Comparison of ENCODE assay signal across 8 mouse cellular contexts in the genomic region with DNA sequence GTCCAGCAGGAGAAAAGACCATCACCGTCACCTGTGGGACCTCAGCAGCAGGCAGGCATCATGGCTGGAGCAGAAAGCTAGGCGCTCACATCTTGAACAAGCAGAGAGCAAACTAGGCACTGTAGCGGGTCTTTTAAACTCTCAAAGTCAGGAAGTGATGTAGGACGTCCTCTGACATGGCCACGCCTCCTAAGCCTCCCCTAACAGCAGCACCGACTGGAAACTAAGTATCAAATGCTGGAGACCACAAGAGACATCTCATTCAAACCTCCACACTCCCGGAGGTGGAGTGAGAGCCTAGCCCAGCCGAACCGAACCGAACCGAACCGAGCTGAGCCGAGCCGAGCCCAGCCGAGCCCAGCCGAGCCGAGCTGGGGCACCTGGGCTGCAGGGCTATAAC. TPM values are rescaled to one million over a fixed set of nuclear protein-coding genes. Genes with fewer than 3 reads are reported as not detected.
DNase-seq lines count a peak whose midpoint lies in the region; ATAC-seq lines count a peak whose summit lies in the region.

No protein-coding gene starts in this region.

- WGBS in embryonic facial prominence, embryonic 14.5 days = 20% methylated on average over 17 of the region's 17 CpGs
- 25% methylated on average over 17 of the region's 17 CpGs for WGBS in kidney, embryonic 16.5 days
- 34% methylated on average over 17 of the region's 17 CpGs for WGBS in neural tube, embryonic 13.5 days

- no peaks in the 10 kb centered on the region for H3K9me3 ChIP-seq in embryonic facial prominence, embryonic 14.5 days (ENCODE audit: control insufficient read depth, low read length)
- H3K9me3 ChIP-seq in kidney, embryonic 16.5 days (ENCODE audit: low read length) = peaks cover 3% of the 10 kb centered on the region; the same call in 1 of the 2 replicates
- no peaks in the 10 kb centered on the region for H3K9me3 ChIP-seq in neural tube, embryonic 13.5 days

- no peaks in the 10 kb centered on the region for H3K27me3 ChIP-seq in embryonic facial prominence, embryonic 14.5 days (replicated peaks; ENCODE audit: control insufficient read depth, insufficient read depth, low read length)
- H3K27me3 ChIP-seq in kidney, embryonic 16.5 days (ENCODE audit: insufficient read depth, low read length) = no peaks in the 10 kb centered on the region
- H3K27me3 ChIP-seq in neural tube, embryonic 13.5 days = no peaks in the 10 kb centered on the region; the same call in none of the 2 replicates

- peak overlapping the region; percentile 43 for H3K4me2 ChIP-seq in embryonic facial prominence, embryonic 14.5 days (ENCODE audit: low read depth, low read length)
- H3K4me2 ChIP-seq in kidney, embryonic 16.5 days (replicated peaks; ENCODE audit: low read depth, low read length) = peak overlapping the region; percentile 47
- H3K4me2 ChIP-seq in neural tube, embryonic 13.5 days = peak overlapping the region; percentile 40

- ATAC-seq in embryonic facial prominence, embryonic 14.5 days (ENCODE audit: low read depth) = no peak
- ATAC-seq in kidney, embryonic 16.5 days (ENCODE audit: low FRiP score, low TSS enrichment) = no peak
- no peak for ATAC-seq in neural tube, embryonic 13.5 days (ENCODE audit: low read depth)

- peak; percentile 26 for DNase-seq in kidney, adult 18-20 months
- DNase-seq in kidney, postnatal 10 days = no peak
- DNase-seq in embryonic facial prominence, embryonic 14.5 days (ENCODE audit: low spot score) = peak; percentile 33
- no peak for DNase-seq in right cerebral cortex, postnatal 25 days
- DNase-seq in right cerebral cortex, postnatal 10 days (ENCODE audit: low spot score in 2 of 2) = no peak
- no peak for DNase-seq in cerebellum, postnatal 36 days

- H3K9ac ChIP-seq in embryonic facial prominence, embryonic 14.5 days (ENCODE audit: low read depth, low read length) = 0 out of 2 replicates have a peak overlapping the region, but pooled peaks have one; percentile 5
- H3K9ac ChIP-seq in kidney, embryonic 16.5 days (replicated peaks; ENCODE audit: low read length) = no peak overlapping the region
- H3K9ac ChIP-seq in neural tube, embryonic 13.5 days = peak overlapping the region; percentile 32

- no peak overlapping the region for H3K27ac ChIP-seq in embryonic facial prominence, embryonic 14.5 days (replicated peaks; ENCODE audit: low read depth, low read length)
- no peak overlapping the region for H3K27ac ChIP-seq in kidney, embryonic 16.5 days (ENCODE audit: low read length)
- H3K27ac ChIP-seq in neural tube, embryonic 13.5 days (replicated peaks) = no peak overlapping the region

- peak overlapping the region; percentile 23 for H3K4me3 ChIP-seq in embryonic facial prominence, embryonic 14.5 days (ENCODE audit: low read depth, low read length)
- H3K4me3 ChIP-seq in kidney, embryonic 16.5 days (ENCODE audit: low read length) = peak overlapping the region; percentile 36
- peak overlapping the region; percentile 11; the same call in 1 of the 2 replicates for H3K4me3 ChIP-seq in neural tube, embryonic 13.5 days

- peaks cover 5% of the 10 kb centered on the region; the same call in 1 of the 2 replicates for H3K4me1 ChIP-seq in embryonic facial prominence, embryonic 14.5 days (ENCODE audit: control insufficient read depth, insufficient read depth, low read length)
- peaks cover 7% of the 10 kb centered on the region; the same call in 1 of the 2 replicates for H3K4me1 ChIP-seq in kidney, embryonic 16.5 days (ENCODE audit: insufficient read depth, low read length)
- 0 out of 2 replicates have a peak, but pooled peaks cover 6% of the 10 kb centered on the region for H3K4me1 ChIP-seq in neural tube, embryonic 13.5 days (replicated peaks)

- no peaks in the 10 kb centered on the region for H3K36me3 ChIP-seq in embryonic facial prominence, embryonic 14.5 days (ENCODE audit: control insufficient read depth, insufficient read depth, low read length)
- H3K36me3 ChIP-seq in kidney, embryonic 16.5 days (ENCODE audit: insufficient read depth, low read length) = no peaks in the 10 kb centered on the region
- no peaks in the 10 kb centered on the region for H3K36me3 ChIP-seq in neural tube, embryonic 13.5 days

RNA-seq across cellular contexts. Expression of gene Csnk1e, which starts 15.2 kb away (rescaled TPM):
- 75.3 and 76.3 TPM in 2 replicates for polyA plus RNA-seq in embryonic facial prominence, embryonic 14.5 days (2014; fragmentation: Nextera tagmentation; extraction: Ambion mirVana)
- polyA plus RNA-seq in kidney, embryonic 16.5 days (2015; fragmentation: Nextera tagmentation; extraction: Ambion mirVana) = 66.0 and 71.5 TPM in 2 replicates
- polyA plus RNA-seq in neural tube, embryonic 13.5 days (2015; fragmentation: Nextera tagmentation; extraction: Ambion mirVana) = 275 and 281 TPM in 2 replicates

RNA-seq across cellular contexts. Expression of gene Kcnj4, which starts 34.5 kb away (rescaled TPM):
- 0.07 and 0.09 TPM in 2 replicates for polyA plus RNA-seq in embryonic facial prominence, embryonic 14.5 days (2014; fragmentation: Nextera tagmentation; extraction: Ambion mirVana)
- 0.16 TPM in 1 of 2 replicates, not detected in the other for polyA plus RNA-seq in kidney, embryonic 16.5 days (2015; fragmentation: Nextera tagmentation; extraction: Ambion mirVana)
- not detected in 2 replicates for polyA plus RNA-seq in neural tube, embryonic 13.5 days (2015; fragmentation: Nextera tagmentation; extraction: Ambion mirVana)

RNA-seq across cellular contexts. Expression of gene Kdelr3, which starts 45.6 kb away (rescaled TPM):
- 149 and 157 TPM in 2 replicates for polyA plus RNA-seq in embryonic facial prominence, embryonic 14.5 days (2014; fragmentation: Nextera tagmentation; extraction: Ambion mirVana)
- 66.2 and 72.9 TPM in 2 replicates for polyA plus RNA-seq in kidney, embryonic 16.5 days (2015; fragmentation: Nextera tagmentation; extraction: Ambion mirVana)
- polyA plus RNA-seq in neural tube, embryonic 13.5 days (2015; fragmentation: Nextera tagmentation; extraction: Ambion mirVana) = 16.6 and 23.6 TPM in 2 replicates

Comparison
In these comparisons a context has a peak if more than half of its experiments do, and no peak if none do; other contexts are left out.
1. DNase-seq: peak in kidney, adult 18-20 months (single experiment) and embryonic facial prominence, embryonic 14.5 days (single experiment); none in kidney, postnatal 10 days (single experiment), right cerebral cortex, postnatal 25 days (single experiment), right cerebral cortex, postnatal 10 days (0 of 2) and cerebellum, postnatal 36 days (0 of 2).
2. Peak in every context shown above with its lines, with median percentiles within 50 percentile points of each other: H3K4me2 ChIP-seq and H3K4me3 ChIP-seq.